Mouse (Mus musculus) B cell, adult 2 months (primary cell): Measurements from ENCODE around the gene Rtkn2.
"Not testable (repeated sequence)": the region's sequence is repeated elsewhere in the genome, so short reads cannot be mapped to it uniquely, and the experiment has no call there.

Experiments used
- DNase-seq, 2 experiments: peaks; one replicate each; pipeline ENCODE4 v3.0.0; 2022

Rtkn2 gene

DNA sequence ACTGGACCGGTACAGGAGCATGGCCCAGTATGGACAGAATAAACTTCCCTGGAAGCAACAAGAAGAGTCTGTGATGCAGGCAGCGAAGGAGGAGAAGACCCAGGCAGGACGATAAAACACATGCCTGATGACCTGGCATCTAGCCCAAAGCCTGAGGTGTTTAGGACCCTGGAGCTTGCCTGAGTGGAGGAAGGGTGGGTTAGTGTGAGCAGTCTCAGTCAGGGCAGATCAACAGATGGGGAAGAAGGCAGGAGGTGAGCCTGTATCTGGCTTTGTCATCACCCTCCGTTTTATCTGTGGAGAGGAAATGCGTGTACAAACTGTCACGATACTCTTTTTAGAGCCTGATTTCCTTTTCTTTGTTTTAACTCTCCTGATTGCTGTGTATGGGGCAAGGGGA, 102.3 kb downstream of the Rtkn2 start:
- DNase-seq, result no peak

DNA sequence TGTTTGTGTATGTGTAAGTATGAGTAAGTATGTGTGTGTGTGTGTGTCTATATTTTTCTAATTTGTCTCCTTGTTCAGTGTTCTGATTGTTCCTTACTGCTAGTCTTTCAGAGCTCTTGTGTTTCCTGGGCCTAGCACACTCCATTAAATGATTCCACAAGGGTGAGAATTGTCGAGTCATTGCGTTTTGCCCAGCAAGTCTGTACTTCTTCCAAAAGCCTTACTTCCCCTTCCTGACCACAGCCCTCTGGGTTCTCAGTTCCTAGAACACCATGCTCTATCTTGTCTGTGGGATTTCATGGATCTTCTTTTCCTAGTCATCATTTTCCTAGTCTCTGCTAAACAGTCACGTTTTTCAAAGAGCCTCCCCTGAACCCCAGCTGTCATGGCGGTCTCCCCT, 106.2 kb downstream of the Rtkn2 start:
- no peak for DNase-seq

DNA sequence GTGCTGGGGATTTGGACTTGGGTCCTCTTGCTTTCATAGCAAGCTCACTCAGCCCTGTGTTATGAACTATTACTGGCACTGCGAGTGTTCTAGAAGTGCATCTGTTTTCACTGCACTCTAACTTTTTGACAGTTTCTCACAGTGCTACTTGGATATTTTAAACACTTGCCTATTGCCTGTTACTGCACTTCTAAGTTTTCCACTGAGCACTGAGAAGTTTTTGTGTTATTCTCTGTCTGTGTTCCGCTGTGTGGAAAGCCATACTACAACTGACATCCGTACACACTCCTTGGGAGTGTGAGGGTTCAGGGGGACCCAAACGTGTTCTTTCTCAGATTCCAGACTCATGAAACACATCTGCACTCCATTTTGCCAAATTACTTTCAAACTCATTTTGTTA, 107.6 kb downstream of the Rtkn2 start:
- no peak for DNase-seq

DNA sequence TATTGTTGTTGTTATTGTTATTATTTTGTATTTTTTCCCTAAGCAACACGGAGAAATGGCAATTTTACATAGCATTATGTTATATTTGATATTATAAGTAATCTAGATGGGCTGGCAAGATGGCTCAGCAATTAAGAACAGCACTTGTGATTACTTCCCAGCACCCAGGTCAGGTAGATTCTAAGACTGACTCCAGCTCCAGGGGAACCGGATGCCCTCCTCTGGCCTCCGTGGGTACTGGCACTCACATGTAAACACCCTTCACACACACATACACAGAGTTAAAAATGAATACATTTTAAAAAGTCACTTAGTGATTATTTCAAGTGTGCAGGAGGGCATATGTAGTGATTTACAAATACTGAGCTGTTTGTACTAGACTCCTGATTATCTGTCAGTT, 108.4 kb downstream of the Rtkn2 start:
- DNase-seq, result no peak

DNA sequence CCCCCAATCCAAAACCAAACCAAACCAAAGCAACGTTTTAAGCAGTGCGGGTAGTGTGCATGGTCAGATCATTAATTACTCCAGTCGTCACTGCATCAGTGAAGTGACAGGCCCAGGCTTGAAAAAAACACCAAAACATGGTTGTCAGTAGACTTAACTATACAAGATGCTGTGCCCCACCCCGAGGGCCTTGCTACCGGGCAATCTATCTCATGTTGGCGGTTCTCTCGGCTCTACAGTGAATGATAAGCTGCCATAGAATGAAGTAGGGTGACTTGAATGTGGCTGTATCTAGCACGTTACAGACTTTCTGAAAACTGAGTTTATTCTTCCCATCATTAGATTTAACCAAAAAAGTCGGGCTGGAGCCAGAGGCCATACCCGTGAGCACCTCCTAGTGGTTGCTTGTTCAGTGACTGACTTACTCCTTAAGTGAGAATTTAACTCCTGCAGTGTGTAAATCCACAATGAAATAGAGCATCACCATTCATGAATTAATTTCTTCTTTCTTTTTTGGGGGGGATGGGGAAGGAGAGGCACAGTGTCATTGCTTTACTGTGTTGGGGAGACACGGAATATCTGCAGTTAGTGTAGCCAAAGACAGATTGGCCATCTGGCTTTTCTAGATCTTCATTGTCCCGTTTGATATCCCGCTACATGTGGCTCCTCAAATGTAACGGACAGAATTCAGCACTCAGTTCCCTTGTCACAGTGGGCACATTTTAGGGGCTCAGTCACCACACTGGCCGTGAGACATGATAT, 110.2 kb downstream of the Rtkn2 start:
- peak; percentile 19 to 21 for DNase-seq

DNA sequence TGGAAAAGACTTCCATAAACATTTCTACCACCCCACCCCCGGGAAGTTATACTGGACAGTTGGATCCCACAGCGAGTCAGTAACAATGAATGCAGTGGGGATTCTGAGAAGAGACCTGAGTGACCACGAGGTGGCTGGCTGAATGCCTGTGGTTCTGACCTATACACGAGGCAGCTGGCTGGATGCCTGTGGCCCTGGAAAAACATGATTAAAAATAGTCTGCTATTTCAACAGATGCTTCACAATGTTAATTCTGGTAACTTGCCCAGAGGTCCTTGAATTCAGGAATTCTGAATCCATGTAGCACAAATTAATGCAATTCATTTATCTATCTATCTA, 110.8 kb downstream of the Rtkn2 start:
- DNase-seq, result no peak

DNA sequence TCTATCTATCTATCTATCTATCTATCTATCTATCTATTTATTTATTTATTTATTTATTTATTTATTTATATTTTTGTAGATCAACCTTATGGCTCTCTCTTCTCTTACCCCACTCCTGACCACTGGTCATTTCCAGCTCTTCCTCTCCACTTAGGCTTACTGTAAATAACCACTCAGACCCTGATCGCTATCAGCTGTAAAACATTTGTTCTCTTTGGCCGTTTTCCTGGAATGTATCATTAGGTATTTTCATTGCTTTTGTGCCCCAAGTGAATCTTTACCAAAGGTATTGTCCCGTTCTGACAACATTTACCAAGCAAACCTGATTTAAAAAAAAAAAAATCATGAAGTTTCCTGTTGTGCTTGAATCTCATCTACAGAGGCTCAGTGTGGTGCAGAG, 111.2 kb downstream of the Rtkn2 start:
- DNase-seq, result no peak

DNA sequence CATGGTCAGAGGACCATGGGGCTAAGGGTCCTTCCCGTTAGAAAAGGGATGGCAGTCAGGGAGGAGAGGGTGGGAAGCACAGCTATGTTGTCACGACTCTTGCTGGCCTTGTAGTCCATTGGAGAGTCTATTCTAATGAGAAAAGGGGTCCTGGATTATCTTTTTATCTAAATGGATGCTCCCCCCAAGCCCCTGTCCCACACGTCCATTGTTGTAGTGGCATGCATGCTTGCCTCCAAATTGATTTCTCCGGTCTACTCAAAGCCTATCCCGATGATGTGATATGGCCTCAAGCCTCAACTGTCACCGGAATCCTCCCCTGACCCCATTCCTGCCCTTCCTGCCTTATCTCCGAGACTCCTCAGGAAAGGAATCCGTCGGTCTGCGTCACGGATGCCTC, 111.6 kb downstream of the Rtkn2 start:
- no peak for DNase-seq

DNA sequence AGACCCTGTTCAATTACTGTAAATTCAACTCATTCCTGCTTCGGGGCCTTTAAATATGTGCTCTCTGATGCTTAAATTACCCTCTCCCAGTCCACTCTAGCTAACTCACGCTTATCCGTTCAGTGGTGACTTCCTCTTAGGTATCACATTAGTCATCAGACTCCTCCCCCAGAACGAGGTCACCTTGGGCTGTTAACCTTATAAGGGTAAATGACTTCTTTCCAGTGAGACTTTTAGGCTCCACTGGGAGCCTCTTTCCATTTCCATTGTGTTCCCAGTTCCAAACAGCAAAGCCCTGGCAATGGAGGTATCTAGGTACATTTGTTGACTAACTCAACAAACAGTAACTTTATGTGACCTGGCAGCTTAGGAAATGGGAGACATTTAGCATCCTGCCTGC, 112.5 kb downstream of the Rtkn2 start:
- DNase-seq, result no peak

DNA sequence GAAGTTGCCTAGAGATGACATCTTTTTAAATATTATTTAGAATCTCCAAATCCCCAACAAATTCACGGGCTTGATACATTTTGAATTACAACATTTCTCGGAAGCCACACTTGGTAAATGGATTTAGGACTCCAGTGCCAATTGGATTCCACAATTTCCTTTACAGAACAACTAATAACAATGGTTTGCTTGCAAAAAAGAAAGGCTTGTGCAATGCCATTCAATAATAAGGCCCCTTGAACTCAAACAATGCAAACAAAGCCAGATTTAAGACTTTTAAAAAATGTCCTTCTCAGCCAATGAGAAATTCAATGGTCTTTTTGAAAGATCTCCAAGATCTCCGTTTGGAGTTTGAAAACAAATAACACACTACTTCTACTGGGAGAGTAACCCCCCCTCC, 114.1 kb downstream of the Rtkn2 start:
- DNase-seq, result no peak

DNA sequence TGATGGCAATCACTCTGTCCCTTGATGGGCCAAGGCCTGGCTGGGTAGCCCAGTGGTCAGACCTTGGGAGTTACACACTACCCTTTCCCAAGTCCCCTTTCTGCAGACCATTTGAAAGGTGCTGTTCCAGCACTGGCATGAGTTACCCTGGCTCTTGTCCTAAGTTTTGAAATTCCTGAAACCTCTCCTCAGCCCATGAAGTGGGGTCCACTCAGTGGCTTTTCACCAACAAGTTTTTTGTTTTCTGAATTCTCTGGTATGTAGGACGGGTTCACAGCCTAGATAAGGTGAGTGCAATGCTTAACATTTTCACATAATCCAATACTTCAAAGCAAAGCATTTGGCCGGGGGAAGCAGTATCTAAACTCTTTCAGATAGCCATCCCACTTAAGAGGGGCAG, 115.8 kb downstream of the Rtkn2 start:
- DNase-seq, result no peak

DNA sequence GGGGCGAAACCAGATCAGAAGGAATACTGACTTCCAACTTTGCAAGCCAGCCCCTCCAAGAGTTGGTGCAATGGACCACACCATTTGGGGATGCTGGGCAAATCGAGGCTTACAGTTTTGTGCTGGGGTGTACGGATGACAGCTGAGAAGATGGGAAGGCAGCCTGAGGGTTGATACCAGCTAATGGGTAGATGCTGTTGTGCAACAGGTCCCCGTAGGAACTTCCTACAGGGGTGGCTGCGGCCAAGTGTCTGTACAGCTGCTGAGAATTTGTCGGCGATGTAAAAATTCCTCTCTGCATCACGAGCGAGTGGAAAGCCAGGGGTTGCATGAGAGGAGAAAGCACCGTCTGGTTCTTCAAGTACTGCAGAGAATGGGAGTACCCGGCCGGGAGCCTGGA, 117.0 kb downstream of the Rtkn2 start:
- no peak for DNase-seq

DNA sequence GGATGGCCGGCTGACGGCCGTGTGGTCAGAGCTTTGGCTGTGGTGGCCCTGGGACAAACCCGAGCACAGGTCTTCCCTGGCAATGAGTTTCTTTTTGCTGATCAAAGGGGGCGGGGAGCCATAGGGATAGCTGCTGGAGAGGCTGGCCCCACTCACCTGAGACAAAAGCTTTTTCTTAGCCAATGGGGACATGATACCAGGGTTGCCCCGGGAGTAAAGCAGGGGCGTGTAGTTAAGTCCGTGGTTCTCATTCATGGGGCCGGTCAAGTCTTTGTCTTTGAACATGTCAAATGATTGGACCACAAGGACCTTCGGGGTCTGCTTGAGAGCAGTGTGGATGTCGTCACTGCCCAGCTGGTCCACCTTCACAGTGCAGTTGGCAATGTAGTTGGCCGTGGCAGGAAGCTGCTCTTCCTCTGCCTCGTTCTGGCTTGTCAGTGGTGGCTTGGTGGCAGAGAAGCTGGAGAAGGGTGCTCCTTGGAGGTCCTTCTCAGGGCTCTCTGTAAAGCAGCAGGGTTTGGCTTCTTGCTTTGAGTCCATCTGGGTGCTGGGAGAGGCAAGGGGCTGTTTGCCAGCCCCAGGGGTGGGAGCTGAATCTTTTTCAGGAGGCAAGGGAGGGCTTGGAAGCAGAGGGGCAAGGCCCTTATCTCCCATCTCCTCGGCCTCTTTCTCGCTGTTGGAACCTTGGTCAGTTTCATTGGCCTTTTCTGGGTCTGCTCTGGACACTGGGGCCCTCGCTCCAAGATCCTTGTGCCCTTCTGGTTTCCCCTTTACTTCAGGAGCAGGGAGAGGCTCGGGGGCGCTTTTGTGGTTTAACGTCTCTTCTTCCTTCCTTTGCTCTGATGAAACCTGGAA, 118.7 kb downstream of the Rtkn2 start:
- DNase-seq, result no peak

DNA sequence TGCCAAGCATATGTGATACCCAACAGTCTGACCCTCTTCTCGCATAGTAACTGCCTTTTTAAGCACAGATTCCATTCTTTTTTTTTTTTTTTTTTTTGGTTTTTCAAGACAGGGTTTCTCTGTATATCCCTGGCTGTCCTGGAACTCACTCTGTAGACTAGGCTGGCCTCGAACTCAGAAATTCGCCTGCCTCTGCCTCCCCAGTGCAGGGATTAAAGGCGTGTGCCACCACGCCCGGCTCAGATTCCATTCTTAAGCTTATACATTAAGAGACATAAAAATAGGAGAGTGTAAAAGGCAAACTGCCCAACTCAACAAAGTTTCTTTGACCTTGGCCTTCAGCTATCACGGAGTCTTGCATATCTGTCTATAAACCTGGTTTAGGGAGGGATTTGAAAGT, 120.4 kb downstream of the Rtkn2 start:
- not testable (repeated sequence) for DNase-seq

DNA sequence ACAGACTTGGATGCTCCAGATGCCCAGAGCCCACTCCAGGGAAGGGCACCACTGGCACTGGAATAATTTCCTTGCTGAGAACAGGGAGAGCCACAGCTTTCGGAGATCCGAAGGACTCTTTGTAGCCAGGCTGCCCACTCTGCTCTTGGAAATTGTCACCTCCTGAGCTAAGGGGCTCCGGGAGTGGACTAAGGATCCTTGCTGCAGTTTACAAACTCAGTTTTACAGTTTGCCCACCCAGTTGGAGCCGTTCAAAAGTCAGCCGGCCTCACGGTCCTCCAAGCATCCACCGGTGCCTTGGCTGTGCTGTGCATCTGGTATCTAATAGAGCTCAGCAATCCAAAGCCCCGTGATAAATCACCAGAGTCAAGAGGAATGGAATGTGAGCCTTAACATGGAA, 121.1 kb downstream of the Rtkn2 start:
- no peak for DNase-seq

DNA sequence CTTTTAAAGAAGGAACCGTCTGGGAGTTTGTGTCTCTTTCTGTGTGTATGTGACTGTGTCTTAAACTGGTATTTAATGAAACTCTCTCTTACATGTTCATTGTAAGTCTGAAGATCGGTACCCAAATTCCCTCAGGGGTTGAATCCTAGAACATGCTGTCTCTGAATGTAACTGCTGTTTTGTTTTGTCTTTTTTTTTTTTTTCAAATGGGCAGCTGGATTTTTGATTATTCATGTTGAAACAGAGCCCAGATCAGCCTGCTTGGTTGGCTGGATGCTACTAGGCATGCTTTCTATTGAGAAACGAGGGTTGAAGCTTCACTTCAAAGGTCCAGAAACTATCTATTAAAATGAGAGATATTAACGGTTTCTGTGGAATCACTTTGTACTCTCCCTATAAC, 121.9 kb downstream of the Rtkn2 start:
- DNase-seq, result no peak

DNA sequence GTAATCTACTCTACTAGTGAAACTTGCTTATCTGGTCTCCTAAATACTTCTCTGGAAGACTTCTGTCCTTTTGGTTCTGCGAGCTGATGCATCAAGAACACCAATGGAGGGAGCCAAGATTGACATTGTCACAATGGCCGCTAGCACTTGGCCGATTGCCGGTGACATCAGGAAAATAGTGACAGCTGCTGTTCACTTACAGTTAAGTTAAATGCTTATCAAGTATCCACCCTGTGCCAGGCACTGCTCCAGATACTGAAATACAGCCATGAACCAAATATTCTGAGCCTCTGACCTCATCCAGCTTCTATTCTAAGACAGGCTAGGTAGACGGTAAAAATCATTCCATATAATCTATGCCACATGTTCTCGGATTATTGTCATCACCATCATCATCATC, 123.2 kb downstream of the Rtkn2 start:
- no peak for DNase-seq

DNA sequence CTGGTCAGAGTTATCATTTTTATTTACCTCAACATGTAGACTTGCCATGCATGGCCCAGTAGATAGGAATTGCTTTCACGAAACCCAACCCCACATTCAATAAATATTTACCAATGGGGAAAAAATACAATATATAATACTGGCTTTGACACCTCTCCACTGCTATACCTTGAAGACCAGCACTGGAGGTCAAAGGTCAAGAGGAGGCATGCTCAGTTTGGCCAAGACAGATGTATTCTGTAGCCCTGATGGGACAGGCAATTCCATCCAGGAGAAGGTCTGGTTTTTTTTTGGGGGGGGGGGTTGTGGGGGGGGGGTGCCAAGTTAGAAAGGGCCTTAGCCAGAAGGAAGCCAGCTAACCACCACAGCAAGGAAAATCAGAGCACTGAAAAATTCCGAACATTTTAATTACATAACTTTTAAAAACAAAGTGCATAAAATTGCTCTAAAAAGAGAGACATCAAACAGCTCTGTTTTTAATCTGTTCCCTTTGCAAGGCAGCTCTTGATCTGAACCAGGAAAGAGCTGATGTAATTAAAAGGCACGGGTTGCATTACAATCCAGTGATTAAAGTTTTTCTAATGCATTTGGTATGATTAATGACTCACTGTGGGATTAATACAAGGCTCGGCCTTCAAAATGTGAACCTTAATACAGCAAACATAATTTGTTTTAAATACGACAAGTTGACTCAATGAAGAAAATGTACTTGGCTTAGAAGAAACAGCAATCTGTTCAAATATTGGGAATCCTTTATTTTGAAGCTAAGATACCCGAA, 123.9 kb downstream of the Rtkn2 start:
- DNase-seq, result no peak

DNA sequence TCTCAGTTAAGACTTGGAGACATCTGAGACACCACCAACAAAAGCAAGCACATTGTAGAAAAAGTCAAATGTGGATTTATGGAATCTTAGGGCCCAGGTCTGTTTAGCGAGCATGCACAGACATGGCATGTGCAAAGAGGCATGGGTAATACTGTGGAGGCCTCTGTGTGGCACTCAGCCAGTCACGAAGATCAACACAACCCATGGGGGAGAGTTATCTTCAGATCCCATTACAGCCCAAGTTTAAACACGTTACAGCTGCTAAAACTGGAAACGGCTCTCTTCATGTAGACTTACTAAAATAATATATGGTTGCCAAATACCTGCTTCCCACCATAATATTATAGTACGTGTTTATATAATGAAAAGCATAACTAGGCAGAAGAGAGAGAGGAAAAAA, 124.6 kb downstream of the Rtkn2 start:
- no peak for DNase-seq

DNA sequence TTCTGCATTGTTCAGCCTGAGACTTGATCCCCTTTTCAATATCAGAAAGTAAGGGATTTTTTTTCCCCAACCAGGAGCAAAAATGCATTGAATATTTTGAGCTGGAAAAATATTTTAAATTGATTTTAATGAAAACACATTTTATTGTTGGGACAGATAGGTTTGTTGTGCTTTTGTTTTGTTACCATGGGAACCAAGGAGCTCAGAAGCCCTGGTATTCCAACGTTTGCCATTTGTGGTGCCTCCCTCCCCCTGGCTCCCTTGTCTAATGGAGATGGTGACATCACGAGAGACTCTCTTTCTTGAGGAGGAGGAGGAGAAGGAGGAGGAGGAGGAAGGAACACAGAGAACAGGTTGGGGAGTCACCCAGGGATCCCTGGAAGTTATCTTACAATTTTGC, 125.1 kb downstream of the Rtkn2 start:
- no peak for DNase-seq

DNA sequence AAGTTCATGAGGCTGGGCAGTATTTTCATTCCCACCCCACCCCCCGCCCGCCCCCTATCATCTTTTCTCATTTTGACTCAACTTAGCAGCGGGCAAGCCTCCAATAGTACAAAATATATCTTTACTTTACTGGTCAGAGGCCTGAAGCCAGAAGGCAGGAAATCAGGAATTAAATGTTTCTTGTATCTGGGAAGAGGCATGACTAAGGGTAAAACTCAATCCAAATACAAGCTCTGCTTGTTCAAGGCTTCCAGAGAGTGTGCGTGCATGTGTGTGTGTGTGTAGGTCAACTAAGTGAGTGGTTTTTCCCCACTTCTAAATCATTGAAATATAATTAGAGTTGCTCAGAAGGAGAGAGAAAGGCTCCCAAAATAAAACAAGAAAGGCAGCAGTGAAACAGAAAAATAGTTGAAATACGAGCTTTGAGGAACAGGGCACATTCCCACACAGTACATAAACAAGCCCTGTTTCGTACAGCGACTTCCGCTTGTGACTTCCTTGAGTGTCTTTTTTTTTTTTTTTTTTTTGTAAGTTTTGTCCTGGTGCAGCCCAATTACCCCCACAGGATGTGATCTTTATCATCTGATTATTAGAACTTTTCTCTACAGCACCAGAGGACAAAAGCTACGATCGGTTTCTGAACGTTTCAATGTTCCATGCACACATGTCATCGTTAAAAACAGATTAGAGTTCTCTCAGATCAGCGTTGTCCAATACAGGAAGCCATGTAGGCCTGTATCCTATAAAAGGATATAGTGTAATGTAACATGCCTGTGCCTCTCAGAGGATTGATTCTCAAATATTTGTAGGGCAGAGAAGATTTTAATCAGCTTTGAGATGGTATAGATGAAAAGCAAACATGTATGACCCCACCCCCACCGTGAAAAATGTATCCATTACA, 125.8 kb downstream of the Rtkn2 start:
- DNase-seq, result peak; percentile 24 to 29

DNA sequence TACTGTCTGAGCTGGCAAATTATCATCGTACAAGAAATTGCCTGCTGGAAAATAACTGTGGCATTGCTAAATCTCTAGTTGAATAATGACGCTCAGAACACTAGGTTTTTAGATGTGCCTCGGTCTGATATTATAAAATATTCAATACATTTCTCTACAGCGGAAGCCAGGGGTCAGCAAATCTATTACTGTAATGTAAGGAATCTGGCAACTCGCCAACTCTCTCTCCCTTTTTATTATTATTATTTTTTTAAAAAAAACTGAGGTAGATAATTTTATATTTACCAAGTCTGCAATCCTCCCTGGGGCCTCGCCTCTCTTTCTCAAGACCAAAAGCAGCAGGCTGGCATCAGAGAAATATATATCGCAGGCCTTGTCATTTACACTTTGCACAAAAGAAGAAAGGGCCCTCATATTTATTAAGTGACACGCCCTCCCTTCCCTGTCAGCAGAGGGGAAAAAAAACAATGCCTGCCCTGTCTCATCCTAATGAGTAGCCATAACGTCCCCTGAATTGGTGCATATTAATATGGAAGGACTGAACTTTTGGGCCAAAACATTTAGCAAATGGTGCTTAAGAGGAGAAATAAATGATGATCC, 127.1 kb downstream of the Rtkn2 start:
- DNase-seq, result no peak
